Mouse (Mus musculus) forebrain, embryonic 15.5 days (tissue): ENCODE measurements around the gene Abl1. TPM values are rescaled to one million over a fixed set of nuclear protein-coding genes. Genes with fewer than 3 reads are reported as not detected.

Experiments used
- ATAC-seq: fragments of 200-750 bp; cut with Nextera tagmentation; replicated peaks from 2 replicates; pipeline ENCODE4 v1.8.0; 2017; ENCODE audit warnings: mild to moderate bottlenecking, moderate TSS enrichment, moderate library complexity
- H3K27ac ChIP-seq: fragments of 300-500 bp; sonication (generic); replicated peaks from 2 replicates; pipeline ENCODE4 v1.5.1; 2015; ENCODE audit warnings: mild to moderate bottlenecking, inconsistent platforms
- H3K27me3 ChIP-seq: fragments of 300-500 bp; sonication (generic); 2 replicates; pipeline ENCODE4 v1.6.1; 2015; ENCODE audit warnings: inconsistent platforms
- H3K36me3 ChIP-seq: fragments of 300-500 bp; sonication (generic); 2 replicates; pipeline ENCODE4 v1.6.1; 2015; ENCODE audit warnings: mild to moderate bottlenecking, inconsistent platforms
- H3K4me1 ChIP-seq: fragments of 300-500 bp; sonication (generic); 2 replicates; pipeline ENCODE4 v1.6.1; 2015; ENCODE audit warnings: inconsistent platforms
- H3K4me2 ChIP-seq: fragments of 300-500 bp; sonication (generic); replicated peaks from 2 replicates; pipeline ENCODE4 v1.6.1; 2015; ENCODE audit warnings: mild to moderate bottlenecking, inconsistent platforms
- H3K4me3 ChIP-seq: fragments of 300-500 bp; sonication (generic); 2 replicates; pipeline ENCODE4 v1.5.1; 2015; ENCODE audit warnings: mild to moderate bottlenecking, inconsistent platforms
- H3K9ac ChIP-seq: fragments of 300-500 bp; sonication (generic); replicated peaks from 2 replicates; pipeline ENCODE4 v1.6.1; 2015; ENCODE audit warnings: mild to moderate bottlenecking, inconsistent platforms
- H3K9me3 ChIP-seq: fragments of 300-500 bp; sonication (generic); 2 replicates; pipeline ENCODE4 v1.6.1; 2016; ENCODE audit warnings: inconsistent platforms
- WGBS: fragments of 180-500 bp; shearing (Covaris S2); methylation state at CpG from one replicate; pipeline ENCODE4 v1.1.7; 2015; ENCODE audit warnings: mixed read lengths; 5-methylcytosine and 5-hydroxymethylcytosine counted together
- polyA plus RNA-seq: library from polyadenylated mRNA; unstranded; fragments of >200 nt; fragmentation: Nextera tagmentation; extraction: Ambion mirVana; gene quantifications from 2 replicates; pipeline ENCODE4 v1.2.1, GENCODE M21; 2015

Abl1 gene
- polyA plus RNA-seq, 1 experiment from 2014 or later = 23.6 TPM

- H3K36me3 ChIP-seq = no peaks in the 10 kb centered on the region
- H3K4me1 ChIP-seq = peaks cover 34% of the 10 kb centered on the region
- H3K4me2 ChIP-seq = peak within 1 kb of the TSS; percentile 98
- H3K9ac ChIP-seq = peak within 1 kb of the TSS; percentile 49
- ATAC-seq = peak; percentile 18; the same call in 1 of the 2 replicates
- 0 out of 2 replicates have a peak within 1 kb of the TSS, but pooled peaks have one; percentile 8 for H3K27ac ChIP-seq
- H3K9me3 ChIP-seq = no peaks in the 10 kb centered on the region
- H3K4me3 ChIP-seq = peak within 1 kb of the TSS; percentile 59
- under 1% methylated on average over 80 of the region's 88 CpGs for WGBS
- H3K27me3 ChIP-seq = peaks cover 45% of the 10 kb centered on the region
These were observed 157.9 kb downstream of the Abl1 start, which contains the start of gene Fibcd1 for GRCm38 (mm10) chr2:31845896-31846691. Gene Fibcd1, minus strand, starts transcription at chr2:31846005.

- H3K4me2 ChIP-seq = peak overlapping the region; percentile 98
- 4% methylated on average over 35 of the region's 35 CpGs for WGBS
- no peak for ATAC-seq
- peak overlapping the region; percentile 49; the same call in 1 of the 2 replicates for H3K9ac ChIP-seq
- H3K27me3 ChIP-seq = peaks cover 43% of the 10 kb centered on the region
- no peaks in the 10 kb centered on the region for H3K36me3 ChIP-seq
- H3K27ac ChIP-seq = no peak overlapping the region
- H3K4me1 ChIP-seq = peaks cover 34% of the 10 kb centered on the region
- peak overlapping the region; percentile 59 for H3K4me3 ChIP-seq
- H3K9me3 ChIP-seq = no peaks in the 10 kb centered on the region
These were observed 158.8 kb downstream of the Abl1 start for GRCm38 (mm10) chr2:31846692-31847660.

DNA sequence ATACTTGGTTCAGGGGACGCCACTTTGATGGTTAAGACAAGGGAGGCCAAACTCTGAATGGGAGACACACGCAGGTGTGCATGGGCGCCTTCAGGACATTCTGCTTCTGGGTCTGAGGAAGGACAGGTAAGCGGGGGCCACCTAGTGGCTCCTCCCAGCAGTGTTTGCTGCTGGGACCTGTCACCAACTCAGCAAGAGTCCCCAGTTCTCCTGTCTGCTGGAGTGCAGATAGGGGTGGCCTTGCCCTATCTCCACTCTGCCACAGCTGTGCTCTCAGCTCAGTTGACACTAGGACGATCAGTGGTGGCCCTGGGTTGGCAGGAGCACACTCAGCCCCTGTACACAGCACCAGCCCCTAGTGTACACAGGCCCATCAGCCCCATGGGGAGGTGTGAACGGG is 159.7 kb downstream of the Abl1 start:
- 16% methylated on average over 6 of the region's 6 CpGs for WGBS
- no peak overlapping the region for H3K9ac ChIP-seq
- no peak for ATAC-seq
- H3K4me1 ChIP-seq = peaks cover 34% of the 10 kb centered on the region
- H3K27me3 ChIP-seq = peaks cover 42% of the 10 kb centered on the region
- no peaks in the 10 kb centered on the region for H3K36me3 ChIP-seq
- H3K4me3 ChIP-seq = no peak overlapping the region
- no peak overlapping the region for H3K4me2 ChIP-seq
- H3K9me3 ChIP-seq = no peaks in the 10 kb centered on the region
- H3K27ac ChIP-seq = no peak overlapping the region

DNA sequence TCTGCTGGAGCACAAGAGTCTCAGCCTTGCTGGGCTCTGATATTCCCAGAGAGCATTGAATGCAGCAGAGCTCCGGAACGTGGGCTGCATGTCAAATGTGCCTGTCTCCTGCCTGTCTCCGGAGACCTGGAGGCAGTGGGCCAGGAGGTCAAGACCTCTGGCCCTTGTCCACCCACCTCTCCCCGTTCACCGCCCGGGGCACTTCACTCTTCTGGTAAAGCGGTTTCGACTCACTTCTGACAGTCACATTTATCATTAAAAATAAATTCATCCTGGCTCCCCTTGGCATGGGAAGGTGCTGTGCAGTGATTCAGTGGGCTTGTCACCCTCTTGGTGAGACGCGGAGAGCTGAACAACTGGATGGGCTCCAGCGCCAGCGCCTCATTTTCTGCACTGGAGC is 162.0 kb downstream of the Abl1 start:
- H3K27me3 ChIP-seq = peaks cover 28% of the 10 kb centered on the region
- H3K4me1 ChIP-seq = peaks cover 24% of the 10 kb centered on the region
- no peak for ATAC-seq
- H3K36me3 ChIP-seq = no peaks in the 10 kb centered on the region
- H3K27ac ChIP-seq = no peak overlapping the region
- H3K9me3 ChIP-seq = no peaks in the 10 kb centered on the region
- 57% methylated on average over 12 of the region's 12 CpGs for WGBS
- no peak overlapping the region for H3K4me3 ChIP-seq
- no peak overlapping the region for H3K4me2 ChIP-seq
- H3K9ac ChIP-seq = no peak overlapping the region

Other genes with a start within 250 kb of the Abl1 start
- gene Ass1, start 218.2 kb upstream of the Abl1 start, polyA plus RNA-seq = 4.5 and 6.3 TPM in 2 replicates
- 57.5 and 63.0 TPM in 2 replicates for gene Fubp3, start 115.7 kb upstream of the Abl1 start, polyA plus RNA-seq
- 2.9 and 4.1 TPM in 2 replicates for gene Prdm12, start 48.3 kb upstream of the Abl1 start, polyA plus RNA-seq
- 41.6 and 44.2 TPM in 2 replicates for gene Exosc2, start 17.7 kb upstream of the Abl1 start, polyA plus RNA-seq
- 0.08 and 0.20 TPM in 2 replicates for gene Qrfp, start 122.2 kb downstream of the Abl1 start, polyA plus RNA-seq
- 3.2 TPM in 2 replicates for gene Fibcd1, start 157.6 kb downstream of the Abl1 start, polyA plus RNA-seq
- gene Lamc3, start 198.9 kb downstream of the Abl1 start, polyA plus RNA-seq = 2.9 TPM in 2 replicates